Mouse (Mus musculus): ENCODE data around the gene Xrcc4. TPM values are rescaled to one million over a fixed set of nuclear protein-coding genes. Genes with fewer than 3 reads are reported as not detected.
"Not testable (repeated sequence)": the region's sequence is repeated elsewhere in the genome, so short reads cannot be mapped to it uniquely, and the experiment has no call there.

Xrcc4 gene
- 13.3 and 15.0 TPM in 2 replicates for polyA plus RNA-seq (2014; fragmentation: Nextera tagmentation; extraction: Ambion mirVana)

GRCm38 (mm10) chr13:90088962-90089824 is at the start of gene Xrcc4, which contains the start of gene Tmem167:
Gene Xrcc4 (minus strand): TSS chr13:90089608.
Gene Tmem167 (plus strand): TSS chr13:90089123.
- Histone ChIP-seq H3K4me2 (replicated peaks; ENCODE audit: low read depth, low read length) (peak within 1 kb of the TSS; percentile 92), H3K27ac (ENCODE audit: low read depth, low read length) (peak within 1 kb of the TSS; percentile 85), H3K4me1 (ENCODE audit: control insufficient read depth, insufficient read depth, low read length) (no peaks in the 10 kb centered on the region), H3K27me3 (ENCODE audit: control insufficient read depth, insufficient read depth, low read length) (no peaks in the 10 kb centered on the region), H3K9ac (ENCODE audit: low read depth, low read length) (peak within 1 kb of the TSS; percentile 91), H3K9me3 (ENCODE audit: control insufficient read depth, low read length) (no peaks in the 10 kb centered on the region), H3K36me3 (ENCODE audit: control insufficient read depth, insufficient read depth, low read length) (0 out of 2 replicates have a peak, but pooled peaks cover 5% of the 10 kb centered on the region), H3K4me3 (ENCODE audit: low read length) (peak within 1 kb of the TSS; percentile 93)
- 3% methylated on average over 41 of the region's 41 CpGs for WGBS
- ATAC-seq (ENCODE audit: low FRiP score, low TSS enrichment), result peak; percentile 100

GRCm38 (mm10) chr13:90136156-90136910 is 46.9 kb upstream of the Xrcc4 start:
- ATAC-seq (ENCODE audit: low FRiP score, low TSS enrichment), result no peak
- no peak overlapping the region for H3K27ac ChIP-seq (ENCODE audit: low read depth, low read length)
- no peak overlapping the region for H3K4me2 ChIP-seq (replicated peaks; ENCODE audit: low read depth, low read length)
- H3K4me1 ChIP-seq (ENCODE audit: control insufficient read depth, insufficient read depth, low read length), result 0 out of 2 replicates have a peak, but pooled peaks cover 3% of the 10 kb centered on the region
- no peak overlapping the region for H3K4me3 ChIP-seq (ENCODE audit: low read length)
- 87% methylated on average over 3 of the region's 3 CpGs for WGBS
- H3K9me3 ChIP-seq (ENCODE audit: control insufficient read depth, low read length), result no peaks in the 10 kb centered on the region
- H3K9ac ChIP-seq (ENCODE audit: low read depth, low read length), result no peak overlapping the region
- no peaks in the 10 kb centered on the region for H3K27me3 ChIP-seq (ENCODE audit: control insufficient read depth, insufficient read depth, low read length)
- H3K36me3 ChIP-seq (ENCODE audit: control insufficient read depth, insufficient read depth, low read length), result no peaks in the 10 kb centered on the region

GRCm38 (mm10) chr13:90111681-90112080 is 22.3 kb upstream of the Xrcc4 start:
- Histone ChIP-seq H3K36me3 (ENCODE audit: control insufficient read depth, insufficient read depth, low read length) (no peaks in the 10 kb centered on the region), H3K4me1 (ENCODE audit: control insufficient read depth, insufficient read depth, low read length) (peaks cover 9% of the 10 kb centered on the region; the same call in 1 of the 2 replicates), H3K4me2 (replicated peaks; ENCODE audit: low read depth, low read length) (no peak overlapping the region), H3K9ac (ENCODE audit: low read depth, low read length) (no peak overlapping the region), H3K27me3 (ENCODE audit: control insufficient read depth, insufficient read depth, low read length) (no peaks in the 10 kb centered on the region), H3K9me3 (ENCODE audit: control insufficient read depth, low read length) (no peaks in the 10 kb centered on the region), H3K4me3 (ENCODE audit: low read length) (no peak overlapping the region), H3K27ac (ENCODE audit: low read depth, low read length) (no peak overlapping the region)
- peak; percentile 66 for ATAC-seq (ENCODE audit: low FRiP score, low TSS enrichment)
- WGBS, result 46% methylated on average over 1 of the region's 1 CpGs

- ATAC-seq (ENCODE audit: low FRiP score, low TSS enrichment); H3K27me3 ChIP-seq (ENCODE audit: control insufficient read depth, insufficient read depth, low read length); H3K9me3 ChIP-seq (ENCODE audit: control insufficient read depth, low read length); H3K9ac ChIP-seq (ENCODE audit: low read depth, low read length); H3K4me2 ChIP-seq (replicated peaks; ENCODE audit: low read depth, low read length); H3K4me1 ChIP-seq (ENCODE audit: control insufficient read depth, insufficient read depth, low read length); H3K27ac ChIP-seq (ENCODE audit: low read depth, low read length); H3K4me3 ChIP-seq (ENCODE audit: low read length): not testable (repeated sequence)
- 90% methylated on average over 5 of the region's 5 CpGs for WGBS
- peaks cover 24% of the 10 kb centered on the region for H3K36me3 ChIP-seq (ENCODE audit: control insufficient read depth, insufficient read depth, low read length)
These were observed 19.3 kb upstream of the Xrcc4 start for GRCm38 (mm10) chr13:90108746-90109145.

- Histone ChIP-seq H3K4me1 (ENCODE audit: control insufficient read depth, insufficient read depth, low read length) (0 out of 2 replicates have a peak, but pooled peaks cover 1% of the 10 kb centered on the region), H3K4me2 (replicated peaks; ENCODE audit: low read depth, low read length) (no peak overlapping the region), H3K9me3 (ENCODE audit: control insufficient read depth, low read length) (no peaks in the 10 kb centered on the region), H3K27ac (ENCODE audit: low read depth, low read length) (no peak overlapping the region), H3K27me3 (ENCODE audit: control insufficient read depth, insufficient read depth, low read length) (no peaks in the 10 kb centered on the region), H3K36me3 (ENCODE audit: control insufficient read depth, insufficient read depth, low read length) (peaks cover 44% of the 10 kb centered on the region), H3K9ac (ENCODE audit: low read depth, low read length) (no peak overlapping the region), H3K4me3 (ENCODE audit: low read length) (no peak overlapping the region)
- no peak for ATAC-seq (ENCODE audit: low FRiP score, low TSS enrichment)
- 80% methylated on average over 7 of the region's 7 CpGs for WGBS
These were observed 16.7 kb upstream of the Xrcc4 start for GRCm38 (mm10) chr13:90106139-90106538.

- peaks cover 53% of the 10 kb centered on the region for H3K36me3 ChIP-seq (ENCODE audit: control insufficient read depth, insufficient read depth, low read length)
These were observed 12.1 kb upstream of the Xrcc4 start for GRCm38 (mm10) chr13:90101514-90101913.

GRCm38 (mm10) chr13:90089825-90090183 is 396 bp upstream of the Xrcc4 start:
- WGBS, result 1% methylated on average over 27 of the region's 27 CpGs
- Histone ChIP-seq H3K27ac (ENCODE audit: low read depth, low read length) (peak overlapping the region; percentile 85), H3K36me3 (ENCODE audit: control insufficient read depth, insufficient read depth, low read length) (0 out of 2 replicates have a peak, but pooled peaks cover 5% of the 10 kb centered on the region)

More at GRCm38 (mm10) chr13:90101514-90101913, 12.1 kb upstream of the Xrcc4 start:
- Histone ChIP-seq H3K4me1 (ENCODE audit: control insufficient read depth, insufficient read depth, low read length) (no peaks in the 10 kb centered on the region), H3K27me3 (ENCODE audit: control insufficient read depth, insufficient read depth, low read length) (no peaks in the 10 kb centered on the region), H3K4me2 (replicated peaks; ENCODE audit: low read depth, low read length) (no peak overlapping the region), H3K9ac (ENCODE audit: low read depth, low read length) (no peak overlapping the region), H3K9me3 (ENCODE audit: control insufficient read depth, low read length) (no peaks in the 10 kb centered on the region), H3K4me3 (ENCODE audit: low read length) (no peak overlapping the region), H3K27ac (ENCODE audit: low read depth, low read length) (no peak overlapping the region)
- ATAC-seq (ENCODE audit: low FRiP score, low TSS enrichment), result no peak

GRCm38 (mm10) chr13:90061877-90062276 is 27.5 kb downstream of the Xrcc4 start:
- no peak for ATAC-seq (ENCODE audit: low FRiP score, low TSS enrichment)
- Histone ChIP-seq H3K27me3 (ENCODE audit: control insufficient read depth, insufficient read depth, low read length) (no peaks in the 10 kb centered on the region), H3K4me1 (ENCODE audit: control insufficient read depth, insufficient read depth, low read length) (no peaks in the 10 kb centered on the region), H3K27ac (ENCODE audit: low read depth, low read length) (no peak overlapping the region), H3K9me3 (ENCODE audit: control insufficient read depth, low read length) (no peaks in the 10 kb centered on the region), H3K9ac (ENCODE audit: low read depth, low read length) (no peak overlapping the region), H3K36me3 (ENCODE audit: control insufficient read depth, insufficient read depth, low read length) (no peaks in the 10 kb centered on the region), H3K4me3 (ENCODE audit: low read length) (no peak overlapping the region), H3K4me2 (replicated peaks; ENCODE audit: low read depth, low read length) (no peak overlapping the region)
- WGBS, result 89% methylated on average over 1 of the region's 1 CpGs

More at GRCm38 (mm10) chr13:90089825-90090183, 396 bp upstream of the Xrcc4 start:
- H3K4me2 ChIP-seq (replicated peaks; ENCODE audit: low read depth, low read length), result peak overlapping the region; percentile 44
- ATAC-seq (ENCODE audit: low FRiP score, low TSS enrichment), result peak; percentile 86
- peak overlapping the region; percentile 91 for H3K9ac ChIP-seq (ENCODE audit: low read depth, low read length)
- H3K9me3 ChIP-seq (ENCODE audit: control insufficient read depth, low read length), result no peaks in the 10 kb centered on the region
- no peaks in the 10 kb centered on the region for H3K27me3 ChIP-seq (ENCODE audit: control insufficient read depth, insufficient read depth, low read length)
- peak overlapping the region; percentile 93 for H3K4me3 ChIP-seq (ENCODE audit: low read length)
- no peaks in the 10 kb centered on the region for H3K4me1 ChIP-seq (ENCODE audit: control insufficient read depth, insufficient read depth, low read length)

All from kidney, embryonic 14.5 days (tissue).